Mouse (Mus musculus) ovary, adult 10 weeks (tissue): ENCODE results near the gene Dtx2. TPM values are rescaled to one million over a fixed set of nuclear protein-coding genes. Genes with fewer than 3 reads are reported as not detected.

Experiments
- polyA plus RNA-seq: library from polyadenylated mRNA; stranded (reverse); fragments of 350-450 nt; fragmentation: Illumina TruSeq; extraction: RNeasy Lipid Tissue Mini Kit (QIAGEN cat#74804); gene quantifications from one replicate; pipeline ENCODE4 v1.2.3, GENCODE M21; 2014

The Dtx2 gene
- 1.2 TPM for polyA plus RNA-seq

DNA sequence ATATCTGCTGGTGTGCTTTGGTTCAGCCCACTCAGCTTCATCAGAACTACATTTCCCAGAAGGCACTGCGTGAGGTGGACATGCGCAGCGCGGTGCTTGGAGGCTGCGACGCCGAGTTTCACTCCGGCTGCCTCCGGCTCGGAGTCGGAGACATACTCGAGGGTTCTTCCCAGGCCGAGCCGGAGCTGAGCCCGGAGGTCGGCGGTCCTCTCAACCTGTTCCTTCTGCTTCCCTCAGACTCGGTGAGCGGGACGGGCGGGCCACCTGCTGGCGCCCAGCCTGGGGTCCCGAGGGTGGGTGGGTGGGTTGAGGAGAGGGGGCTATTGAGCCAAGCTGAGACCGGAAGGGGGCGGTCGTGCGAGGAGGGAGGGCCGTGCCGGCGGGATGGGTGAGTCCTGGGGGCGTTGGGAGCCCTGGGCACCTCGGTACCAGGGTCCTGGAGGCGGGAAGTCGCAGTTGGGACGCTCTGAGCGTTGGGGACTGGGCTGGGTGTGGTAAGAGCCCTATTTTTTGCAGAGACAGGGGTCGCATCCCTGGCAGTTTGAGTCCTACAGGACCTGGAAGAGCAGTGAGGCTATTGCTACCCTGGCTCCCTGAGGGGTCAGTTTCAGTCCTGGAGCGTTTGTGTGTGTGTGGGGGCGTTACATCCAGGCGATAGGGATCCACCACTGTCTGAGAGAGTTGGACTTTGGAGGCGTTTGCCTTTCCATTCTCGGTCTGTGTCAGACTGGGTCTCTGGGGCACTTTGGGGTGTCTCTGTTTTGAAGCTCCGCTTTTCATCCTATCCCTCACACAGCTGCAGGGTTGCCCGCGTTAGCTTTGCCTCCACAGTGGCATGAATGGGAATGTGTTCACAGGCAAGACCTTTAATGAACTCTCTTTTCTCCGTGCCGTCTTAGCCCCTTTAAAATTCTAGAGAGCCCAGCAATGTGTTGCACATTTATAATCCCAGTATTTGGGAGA lies at the start of gene Dtx2:
Gene Dtx2 (plus strand): TSS at position 76 of the 963 bp plus-strand sequence.

DNA sequence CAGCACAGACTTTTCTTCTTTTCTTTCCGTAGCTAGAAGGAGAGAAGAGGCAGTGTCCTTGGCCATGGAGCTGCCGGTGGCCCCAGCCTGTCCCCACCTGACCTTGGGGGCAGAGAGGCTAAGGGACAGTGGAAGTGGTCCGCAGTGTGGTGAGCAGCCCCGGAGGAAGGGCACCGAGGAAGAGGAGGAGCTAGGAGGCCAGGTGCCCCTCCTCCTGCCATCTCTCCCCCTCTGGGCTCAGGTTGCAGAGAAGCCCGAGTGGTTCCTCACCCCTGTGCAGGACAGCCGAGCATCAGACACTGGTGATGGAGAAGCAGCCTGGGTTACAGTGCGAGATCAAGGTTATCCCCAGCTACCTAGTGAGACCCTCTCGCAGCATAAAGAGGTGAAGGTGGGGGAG lies 20.2 kb upstream of the Dtx2 start, which contains the start of gene Ssc4d:
Gene Ssc4d (minus strand): TSS at position 167 of the 400 bp plus-strand sequence.

DNA sequence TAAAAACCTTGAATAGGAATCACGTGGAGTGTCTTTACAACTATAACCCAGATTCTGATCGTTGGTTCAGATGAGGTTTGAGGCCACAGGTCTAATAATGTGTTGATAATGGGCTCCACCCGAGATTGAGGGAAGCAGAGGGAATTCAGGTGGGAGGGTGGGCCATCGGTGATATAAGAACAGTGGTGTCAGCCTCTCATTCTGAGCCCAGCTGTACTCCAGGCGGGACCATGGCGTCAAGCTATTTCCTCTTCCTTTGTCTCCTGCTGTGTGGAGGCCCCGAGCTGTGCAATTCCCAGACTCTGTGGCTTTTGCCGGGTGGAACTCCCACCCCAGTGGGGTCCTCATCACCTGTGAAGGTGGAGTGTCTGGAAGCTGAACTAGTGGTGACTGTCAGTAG lies 14.7 kb upstream of the Dtx2 start, which contains the start of gene Zp3:
Gene Zp3 (plus strand): TSS at position 196 of the 400 bp plus-strand sequence.

DNA sequence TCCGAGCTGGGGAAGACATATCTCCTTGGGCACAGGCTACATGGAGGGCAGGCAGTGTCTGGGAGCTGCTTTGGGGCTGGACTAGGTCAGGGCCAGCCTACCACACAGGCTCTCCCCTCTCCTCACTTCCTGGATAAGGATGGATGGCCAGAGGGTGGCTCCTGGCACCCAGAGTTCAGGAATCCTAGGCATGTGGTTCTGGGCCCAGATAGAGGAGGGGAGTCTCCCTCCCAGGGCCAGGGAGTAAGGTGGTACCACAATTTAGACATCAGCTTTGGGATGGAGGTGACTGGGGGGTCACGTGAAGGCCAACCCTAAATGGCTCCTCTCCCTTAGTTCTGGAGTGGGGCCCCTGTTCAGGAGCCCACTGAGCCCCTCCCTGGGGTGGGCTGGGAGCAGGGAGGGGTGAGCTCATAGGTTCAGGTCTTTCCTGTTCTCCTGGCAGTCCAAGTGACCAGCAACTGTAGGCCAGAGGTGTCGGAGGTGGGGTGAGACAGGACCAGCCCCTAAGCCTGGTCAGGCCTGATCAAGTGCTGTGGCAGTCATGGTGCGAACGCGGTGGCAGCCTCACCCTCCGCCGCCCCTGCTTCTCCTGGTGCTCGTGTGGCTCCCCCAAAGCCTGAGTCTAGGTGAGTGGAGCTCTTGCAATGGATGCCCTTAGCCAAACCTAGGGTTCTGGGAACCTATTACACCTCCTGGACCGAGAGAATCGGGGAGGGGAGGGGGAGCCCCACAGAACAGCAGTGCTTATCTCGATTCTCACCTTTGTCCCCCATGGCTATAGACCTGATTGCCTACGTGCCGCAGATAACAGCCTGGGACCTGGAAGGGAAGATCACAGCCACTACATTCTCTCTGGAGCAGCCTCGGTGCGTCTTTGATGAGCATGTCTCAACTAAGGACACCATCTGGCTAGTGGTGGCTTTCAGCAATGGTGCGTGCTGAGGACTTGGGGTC lies 43.9 kb downstream of the Dtx2 start, which contains the start of gene Upk3b:
Gene Upk3b (plus strand): TSS at position 239 of the 957 bp plus-strand sequence.

DNA sequence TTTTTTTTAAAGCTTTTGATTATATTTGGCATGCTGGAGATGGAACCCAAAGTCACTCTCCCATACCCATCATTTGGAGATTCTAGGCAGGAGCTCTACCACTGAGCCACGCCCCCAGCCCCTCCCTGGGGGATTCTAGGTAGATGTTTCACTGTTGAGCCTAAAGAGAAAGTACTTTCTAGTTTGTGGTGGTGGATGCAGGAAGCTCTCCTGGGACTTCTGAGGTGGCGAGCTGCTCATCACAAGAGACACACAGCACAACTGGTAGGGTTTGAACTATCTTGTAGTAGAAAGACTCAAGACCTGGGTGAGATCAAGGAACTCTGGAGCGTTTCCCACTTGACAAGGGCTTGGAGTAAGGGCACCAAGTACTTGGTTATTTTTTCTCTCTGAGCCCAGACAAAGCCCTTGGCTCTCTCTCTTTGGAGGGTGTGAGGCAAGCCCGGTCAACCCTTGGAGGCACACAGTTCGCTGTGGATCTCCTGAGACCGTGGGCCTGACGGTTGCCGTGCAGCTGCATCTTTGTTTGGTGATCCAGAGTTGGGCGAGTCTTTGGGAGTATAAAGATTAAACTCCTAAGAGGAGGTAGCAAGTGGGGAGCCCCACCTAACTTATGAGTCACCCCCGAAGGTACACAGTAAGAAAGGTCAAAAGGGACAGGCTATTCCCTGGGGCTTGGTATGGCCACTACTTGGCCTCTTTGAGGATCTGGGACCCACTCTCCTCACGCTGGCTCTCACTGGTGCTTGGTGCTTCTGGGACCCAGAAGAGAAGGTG lies 59.9 kb downstream of the Dtx2 start, which contains the start of gene Upk3bl:
Gene Upk3bl (plus strand): TSS at position 192 of the 777 bp plus-strand sequence.

Other genes with a start within 250 kb of the Dtx2 start
- 2.7 TPM for gene Styxl1, start 216.4 kb upstream of the Dtx2 start, polyA plus RNA-seq
- 28.0 TPM for gene Mdh2, start 216.3 kb upstream of the Dtx2 start, polyA plus RNA-seq
- gene Srrm3, start 187.9 kb upstream of the Dtx2 start, polyA plus RNA-seq: not detected
- gene Hspb1, start 106.9 kb upstream of the Dtx2 start, polyA plus RNA-seq: 0.57 TPM
- gene Ywhag, start 60.2 kb upstream of the Dtx2 start, polyA plus RNA-seq: 149 TPM
- 2.1 TPM for gene Ssc4d, start 20.3 kb upstream of the Dtx2 start, polyA plus RNA-seq
- 2.6 TPM for gene Zp3, start 14.7 kb upstream of the Dtx2 start, polyA plus RNA-seq
- gene Upk3b, start 43.7 kb downstream of the Dtx2 start, polyA plus RNA-seq: 6.8 TPM
- not detected for gene Upk3bl, start 59.7 kb downstream of the Dtx2 start, polyA plus RNA-seq
- 0.86 TPM for gene Rasa4, start 89.1 kb downstream of the Dtx2 start, polyA plus RNA-seq
- 4.1 TPM for gene Polr2j, start 121.8 kb downstream of the Dtx2 start, polyA plus RNA-seq
- 0.57 TPM for gene Lrwd1, start 141.3 kb downstream of the Dtx2 start, polyA plus RNA-seq
- gene Alkbh4, start 141.3 kb downstream of the Dtx2 start, polyA plus RNA-seq: 1.3 TPM
- 1.1 TPM for gene Orai2, start 175.9 kb downstream of the Dtx2 start, polyA plus RNA-seq
- gene Prkrip1, start 204.2 kb downstream of the Dtx2 start, polyA plus RNA-seq: 39.9 TPM